Mouse (Mus musculus) limb, embryonic 15.5 days (tissue): ENCODE data around the gene Pias4. TPM values are rescaled to one million over a fixed set of nuclear protein-coding genes. Genes with fewer than 3 reads are reported as not detected.
A peak's percentile ranks its signal among the peaks of the same experiment; 100 is the strongest.

ENCODE experiments used
- ATAC-seq: fragments of 200-750 bp; cut with Nextera tagmentation; 2 replicates; pipeline ENCODE4 v1.8.0; 2017; ENCODE audit warnings: low read depth, moderate TSS enrichment; ENCODE audit not compliant: insufficient number of reproducible peaks, low FRiP score, low TSS enrichment
- H3K27ac ChIP-seq: fragments of 300-500 bp; sonication (generic); 2 replicates; pipeline ENCODE4 v1.5.1; 2015; ENCODE audit warnings: moderate library complexity, mild to moderate bottlenecking, inconsistent platforms
- H3K27me3 ChIP-seq: fragments of 300-500 bp; sonication (generic); 2 replicates; pipeline ENCODE4 v1.6.1; 2015; ENCODE audit warnings: inconsistent platforms
- H3K36me3 ChIP-seq: fragments of 300-500 bp; sonication (generic); 2 replicates; pipeline ENCODE4 v1.6.1; 2015; ENCODE audit warnings: inconsistent platforms
- H3K4me1 ChIP-seq: fragments of 300-500 bp; sonication (generic); 2 replicates; pipeline ENCODE4 v1.6.1; 2015; ENCODE audit warnings: inconsistent platforms
- H3K4me2 ChIP-seq: fragments of 300-500 bp; sonication (generic); 2 replicates; pipeline ENCODE4 v1.6.1; 2015; ENCODE audit warnings: mild to moderate bottlenecking, inconsistent platforms
- H3K4me3 ChIP-seq: fragments of 300-500 bp; sonication (generic); 2 replicates; pipeline ENCODE4 v1.5.1; 2015; ENCODE audit warnings: mild to moderate bottlenecking, inconsistent platforms
- H3K9ac ChIP-seq: fragments of 300-500 bp; sonication (generic); 2 replicates; pipeline ENCODE4 v1.6.1; 2015; ENCODE audit warnings: inconsistent platforms
- H3K9me3 ChIP-seq: fragments of 300-500 bp; sonication (generic); 2 replicates; pipeline ENCODE4 v1.6.1; 2016; ENCODE audit warnings: inconsistent platforms
- WGBS: fragments of 180-500 bp; shearing (Covaris S2); methylation state at CpG from one replicate; pipeline ENCODE4 v1.1.7; 2015; 5-methylcytosine and 5-hydroxymethylcytosine counted together
- microRNA-seq: library from miRNA; unstranded; fragments of <30 nt; microRNA quantifications from one replicate; pipeline ENCODE4, GENCODE M21; 2016
- polyA plus RNA-seq: library from polyadenylated mRNA; unstranded; fragments of >200 nt; fragmentation: Nextera tagmentation; extraction: Ambion mirVana; gene quantifications from 2 replicates; pipeline ENCODE4 v1.2.1, GENCODE M21; 2015

Pias4 gene
- polyA plus RNA-seq, 1 experiment from 2014 or later, result 48.0 TPM

DNA sequence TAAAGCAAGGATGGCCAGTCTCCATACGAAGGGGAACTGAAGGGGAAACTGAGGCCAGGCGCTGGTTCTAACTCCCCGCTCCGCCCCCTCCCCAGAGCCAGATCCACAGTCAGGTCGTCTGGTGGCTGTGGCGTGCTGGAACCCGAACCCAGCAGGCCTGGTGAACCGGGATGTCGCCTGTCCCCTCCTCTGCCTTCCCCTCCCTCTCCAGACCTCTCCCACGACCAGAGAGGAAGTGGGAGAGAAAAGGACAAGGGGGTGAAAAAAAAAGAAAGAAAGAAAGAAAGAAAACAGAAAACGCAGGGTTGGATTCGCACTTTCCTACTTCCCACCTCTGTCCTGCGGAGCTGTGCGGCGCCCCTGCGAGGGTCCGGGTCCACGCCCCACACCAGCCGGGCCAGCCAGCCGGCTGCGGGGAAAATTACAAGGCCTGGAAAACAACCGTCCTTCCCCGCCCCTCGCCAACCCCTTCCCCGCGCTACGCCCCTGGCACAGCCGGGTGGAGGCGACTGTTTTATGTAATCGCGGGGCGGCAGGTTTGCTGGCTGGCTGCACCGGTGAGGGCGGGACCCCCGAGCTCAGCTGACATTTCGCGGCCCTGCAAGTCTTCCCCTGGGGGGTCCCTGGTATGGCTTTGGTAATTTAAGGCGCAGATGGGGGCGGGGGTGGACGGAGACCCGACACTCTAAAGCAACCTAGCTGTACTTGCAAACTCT is 32.6 kb downstream of the Pias4 start, which contains the start of gene Zbtb7a:
Zbtb7a (plus strand) TSS at position 255 of the 716 bp plus-strand sequence.
- no peak for ATAC-seq
- Histone ChIP-seq H3K9ac (peak within 1 kb of the TSS; percentile 91), H3K4me1 (peaks cover 45% of the 10 kb centered on the region), H3K27ac (peak within 1 kb of the TSS; percentile 99), H3K36me3 (no peaks in the 10 kb centered on the region), H3K4me3 (peak within 1 kb of the TSS; percentile 94), H3K27me3 (peaks cover 24% of the 10 kb centered on the region), H3K4me2 (peak within 1 kb of the TSS; percentile 95), H3K9me3 (no peaks in the 10 kb centered on the region)
- 4% methylated on average over 40 of the region's 41 CpGs for WGBS

- no peaks in the 10 kb centered on the region for H3K36me3 ChIP-seq
- H3K4me3 ChIP-seq, result no peak overlapping the region
- H3K9me3 ChIP-seq, result no peaks in the 10 kb centered on the region
- no peak for ATAC-seq
- no peak overlapping the region for H3K9ac ChIP-seq
- 2% methylated on average over 16 of the region's 16 CpGs for WGBS
- H3K4me1 ChIP-seq, result peaks cover 45% of the 10 kb centered on the region
- H3K4me2 ChIP-seq, result no peak overlapping the region; the same call in 1 of the 2 replicates
- H3K27me3 ChIP-seq, result peaks cover 24% of the 10 kb centered on the region
- no peak overlapping the region for H3K27ac ChIP-seq
These were observed 33.5 kb downstream of the Pias4 start for GRCm38 (mm10) chr10:81134181-81134587.

DNA sequence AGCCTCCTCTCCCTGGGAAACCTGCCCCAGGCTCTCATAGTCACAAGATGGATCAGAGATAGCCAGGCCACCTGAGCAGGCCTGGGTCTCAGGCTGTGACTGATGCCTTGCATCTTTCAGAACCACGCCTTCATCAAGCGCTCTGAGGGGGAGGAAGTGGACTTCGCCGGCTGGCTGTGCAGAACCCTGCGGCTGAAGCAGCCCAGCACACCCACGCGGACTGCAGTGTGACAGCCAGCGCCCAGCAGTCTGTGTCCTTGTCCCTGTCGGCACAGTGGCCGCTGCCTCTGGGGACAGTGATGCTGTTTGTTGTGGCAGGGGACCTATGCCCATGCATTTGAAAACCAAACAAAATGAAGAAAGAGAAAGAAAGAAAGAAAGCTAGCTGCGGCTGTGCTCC is 44.2 kb downstream of the Pias4 start:
- no peak for ATAC-seq
- Histone ChIP-seq H3K27me3 (no peaks in the 10 kb centered on the region; the same call in 1 of the 2 replicates), H3K4me3 (no peak overlapping the region), H3K9ac (no peak overlapping the region), H3K27ac (no peak overlapping the region), H3K9me3 (no peaks in the 10 kb centered on the region), H3K4me2 (no peak overlapping the region), H3K4me1 (peaks cover 11% of the 10 kb centered on the region), H3K36me3 (peaks cover 65% of the 10 kb centered on the region)
- WGBS, result 85% methylated on average over 11 of the region's 11 CpGs

- Histone ChIP-seq H3K27me3 (no peaks in the 10 kb centered on the region), H3K4me3 (no peak overlapping the region), H3K27ac (no peak overlapping the region), H3K9ac (no peak overlapping the region), H3K4me2 (no peak overlapping the region), H3K36me3 (peaks cover 70% of the 10 kb centered on the region), H3K9me3 (no peaks in the 10 kb centered on the region), H3K4me1 (0 out of 2 replicates have a peak, but pooled peaks cover 4% of the 10 kb centered on the region)
- ATAC-seq, result no peak
- 69% methylated on average over 2 of the region's 2 CpGs for whole genome bisulfite sequencing
These were observed 44.8 kb downstream of the Pias4 start for GRCm38 (mm10) chr10:81122889-81123288.

DNA sequence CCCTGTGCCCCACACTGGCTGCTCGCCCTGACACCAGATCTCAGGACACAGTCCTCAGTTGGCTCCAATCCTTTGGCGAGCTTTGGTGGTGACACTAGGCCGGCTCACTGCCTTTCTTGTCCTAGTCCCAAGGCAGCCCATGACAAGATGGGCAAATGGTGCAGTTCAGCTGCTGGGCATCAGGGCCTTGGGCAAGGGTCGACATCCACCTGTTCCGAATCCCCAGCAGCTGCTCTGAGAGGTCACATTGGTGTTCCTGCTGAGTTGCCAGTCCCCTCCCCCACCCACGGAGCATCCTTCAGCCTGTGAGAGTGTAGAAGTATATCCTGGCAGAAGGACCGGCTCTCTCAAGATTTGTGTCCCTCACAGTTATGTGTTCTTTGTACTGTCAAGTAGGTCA is 47.1 kb downstream of the Pias4 start:
- Histone ChIP-seq H3K4me1 (no peaks in the 10 kb centered on the region), H3K36me3 (peaks cover 89% of the 10 kb centered on the region), H3K27me3 (no peaks in the 10 kb centered on the region), H3K4me3 (no peak overlapping the region), H3K9ac (no peak overlapping the region), H3K9me3 (no peaks in the 10 kb centered on the region), H3K27ac (no peak overlapping the region), H3K4me2 (no peak overlapping the region)
- WGBS, result 84% methylated on average over 7 of the region's 7 CpGs
- no peak for ATAC-seq

DNA sequence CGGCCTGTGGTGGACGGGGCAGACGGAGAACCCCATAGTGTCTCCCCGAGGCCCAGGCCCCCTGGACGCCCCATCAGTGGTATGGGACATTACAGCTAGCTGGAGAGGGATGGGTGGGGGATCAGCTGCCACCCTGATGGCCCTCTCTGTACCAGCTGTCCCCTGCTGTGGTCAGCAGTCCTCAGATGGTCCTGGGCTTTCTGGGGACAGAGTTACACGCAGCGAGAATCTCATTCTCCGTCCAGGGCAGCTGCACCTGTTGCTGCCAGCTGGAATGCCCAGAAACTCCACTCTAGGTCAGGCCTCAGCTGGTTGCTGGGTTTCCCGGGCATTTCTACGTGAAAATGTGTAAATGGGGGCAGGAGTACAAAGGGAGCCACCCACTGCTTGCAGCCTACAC is 48.1 kb downstream of the Pias4 start:
- Histone ChIP-seq H3K27ac (no peak overlapping the region), H3K27me3 (no peaks in the 10 kb centered on the region), H3K9ac (no peak overlapping the region), H3K4me2 (no peak overlapping the region), H3K9me3 (no peaks in the 10 kb centered on the region), H3K4me1 (no peaks in the 10 kb centered on the region), H3K36me3 (peaks cover 96% of the 10 kb centered on the region), H3K4me3 (no peak overlapping the region)
- 89% methylated on average over 10 of the region's 10 CpGs for WGBS
- no peak for ATAC-seq

GRCm38 (mm10) chr10:81112946-81113345 is 54.8 kb downstream of the Pias4 start:
- H3K4me1 ChIP-seq, result 0 out of 2 replicates have a peak, but pooled peaks cover 4% of the 10 kb centered on the region
- H3K4me3 ChIP-seq, result no peak overlapping the region
- WGBS, result 91% methylated on average over 6 of the region's 6 CpGs
- peaks cover 89% of the 10 kb centered on the region for H3K36me3 ChIP-seq
- H3K27ac ChIP-seq, result no peak overlapping the region
- H3K27me3 ChIP-seq, result no peaks in the 10 kb centered on the region
- no peak overlapping the region for H3K9ac ChIP-seq
- H3K4me2 ChIP-seq, result no peak overlapping the region
- ATAC-seq, result no peak
- no peaks in the 10 kb centered on the region for H3K9me3 ChIP-seq

GRCm38 (mm10) chr10:81106113-81106721 is 61.5 kb downstream of the Pias4 start:
- ATAC-seq, result peak; percentile 85
- H3K4me3 ChIP-seq, result peak overlapping the region; percentile 99
- H3K27me3 ChIP-seq, result no peaks in the 10 kb centered on the region
- under 1% methylated on average over 35 of the region's 35 CpGs for WGBS
- H3K9ac ChIP-seq, result peak overlapping the region; percentile 100
- peaks cover 24% of the 10 kb centered on the region for H3K4me1 ChIP-seq
- peaks cover 28% of the 10 kb centered on the region for H3K36me3 ChIP-seq
- H3K4me2 ChIP-seq, result peak overlapping the region; percentile 74
- peak overlapping the region; percentile 100 for H3K27ac ChIP-seq
- no peaks in the 10 kb centered on the region for H3K9me3 ChIP-seq

DNA sequence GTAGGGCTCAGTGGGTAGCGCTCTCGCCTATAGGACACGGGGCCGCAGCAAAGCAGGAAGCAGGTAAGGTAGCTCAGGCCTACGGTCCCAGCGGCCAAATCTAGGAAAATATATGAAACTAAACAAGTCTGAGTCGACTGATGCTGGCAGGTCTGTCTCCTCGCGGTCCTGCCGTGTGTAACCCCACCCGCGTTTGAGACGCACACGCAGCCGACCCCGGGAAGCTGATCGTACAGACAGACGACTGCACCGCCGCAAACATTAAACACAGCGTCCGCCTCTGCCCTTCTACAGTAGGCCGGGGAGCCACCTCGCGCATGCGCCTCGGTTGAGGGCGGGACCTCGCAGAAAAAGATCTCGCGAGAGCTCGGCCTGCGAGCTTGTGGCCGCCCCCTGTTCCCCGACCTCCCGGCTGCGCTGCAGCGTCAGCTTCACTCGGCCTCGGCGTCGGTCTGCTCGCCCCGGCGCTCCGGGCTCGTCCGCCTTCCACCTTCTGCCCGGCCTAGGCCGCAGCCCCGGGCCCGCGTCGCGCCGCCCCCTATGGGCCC is 62.1 kb downstream of the Pias4 start, which contains the start of gene Map2k2:
Map2k2 (plus strand) TSS at position 351 of the 548 bp plus-strand sequence.
- under 1% methylated on average over 56 of the region's 56 CpGs for WGBS

More for the DNA sequence above, 62.1 kb downstream of the Pias4 start, which contains the start of gene Map2k2:
- Histone ChIP-seq H3K27ac (peak within 1 kb of the TSS; percentile 100), H3K4me1 (peaks cover 24% of the 10 kb centered on the region), H3K4me3 (peak within 1 kb of the TSS; percentile 99), H3K9me3 (no peaks in the 10 kb centered on the region), H3K36me3 (peaks cover 23% of the 10 kb centered on the region), H3K27me3 (no peaks in the 10 kb centered on the region), H3K9ac (peak within 1 kb of the TSS; percentile 100), H3K4me2 (peak within 1 kb of the TSS; percentile 74)
- ATAC-seq, result peak; percentile 92

Small RNA genes within 50 kb of the gene (microRNA-seq; reads per million reads assigned to microRNA genes)
- gene Mir5615-1 (not detected), gene Mir5615-2 (not detected)

Other genes with a start within 250 kb of the Pias4 start
- 51.6 and 58.2 TPM in 2 replicates for gene Lmnb2, start 249.7 kb downstream of the Pias4 start, polyA plus RNA-seq
- gene Gadd45b, start 237.8 kb downstream of the Pias4 start, polyA plus RNA-seq, result 44.4 and 44.7 TPM in 2 replicates
- 7.7 and 8.7 TPM in 2 replicates for gene Gng7, start 153.0 kb downstream of the Pias4 start, polyA plus RNA-seq
- gene Diras1, start 142.3 kb downstream of the Pias4 start, polyA plus RNA-seq, result 0.05 and 0.29 TPM in 2 replicates
- gene Slc39a3, start 130.5 kb downstream of the Pias4 start, polyA plus RNA-seq, result 21.3 and 21.8 TPM in 2 replicates
- 200 and 204 TPM in 2 replicates for gene Sgta, start 107.7 kb downstream of the Pias4 start, polyA plus RNA-seq
- 79.3 and 91.0 TPM in 2 replicates for gene Thop1, start 97.9 kb downstream of the Pias4 start, polyA plus RNA-seq
- 0.73 and 1.5 TPM in 2 replicates for gene Creb3l3, start 69.0 kb downstream of the Pias4 start, polyA plus RNA-seq
- gene Map2k2, start 62.0 kb downstream of the Pias4 start, polyA plus RNA-seq, result 165 and 167 TPM in 2 replicates
- gene Zbtb7a, start 32.7 kb downstream of the Pias4 start, polyA plus RNA-seq, result 58.6 and 61.4 TPM in 2 replicates
- gene Eef2, start 8.7 kb upstream of the Pias4 start, polyA plus RNA-seq, result 564 and 615 TPM in 2 replicates
- gene Dapk3, start 15.1 kb upstream of the Pias4 start, polyA plus RNA-seq, result 45.7 and 53.5 TPM in 2 replicates
- gene 4930442H23Rik, start 15.9 kb upstream of the Pias4 start, polyA plus RNA-seq, result not detected in 2 replicates
- 0.41 and 1.3 TPM in 2 replicates for gene Nmrk2, start 34.1 kb upstream of the Pias4 start, polyA plus RNA-seq
- 0.25 and 0.28 TPM in 2 replicates for gene Atcay, start 62.9 kb upstream of the Pias4 start, polyA plus RNA-seq
- 8.7 and 10.9 TPM in 2 replicates for gene Zfr2, start 65.2 kb upstream of the Pias4 start, polyA plus RNA-seq
- gene Matk, start 85.0 kb upstream of the Pias4 start, polyA plus RNA-seq, result 5.4 and 6.0 TPM in 2 replicates
- 189 and 194 TPM in 2 replicates for gene Mrpl54, start 99.0 kb upstream of the Pias4 start, polyA plus RNA-seq
- 77.1 and 87.5 TPM in 2 replicates for gene Apba3, start 99.0 kb upstream of the Pias4 start, polyA plus RNA-seq
- 8.4 and 9.9 TPM in 2 replicates for gene Tjp3, start 123.7 kb upstream of the Pias4 start, polyA plus RNA-seq
- gene Pip5k1c, start 125.0 kb upstream of the Pias4 start, polyA plus RNA-seq, result 44.8 and 48.1 TPM in 2 replicates
- 37.3 and 39.3 TPM in 2 replicates for gene Cactin, start 153.2 kb upstream of the Pias4 start, polyA plus RNA-seq
- 11.9 and 12.8 TPM in 2 replicates for gene Tbxa2r, start 160.8 kb upstream of the Pias4 start, polyA plus RNA-seq
- gene Gipc3, start 175.3 kb upstream of the Pias4 start, polyA plus RNA-seq, result 0.04 and 0.07 TPM in 2 replicates
- 86.0 and 89.9 TPM in 2 replicates for gene Hmg20b, start 182.6 kb upstream of the Pias4 start, polyA plus RNA-seq
- 13.3 and 13.4 TPM in 2 replicates for gene Mfsd12, start 189.6 kb upstream of the Pias4 start, polyA plus RNA-seq
- 0.60 and 1.6 TPM in 2 replicates for gene 4930404N11Rik, start 197.9 kb upstream of the Pias4 start, polyA plus RNA-seq
- gene Fzr1, start 210.6 kb upstream of the Pias4 start, polyA plus RNA-seq, result 82.2 and 90.9 TPM in 2 replicates
- gene Dohh, start 216.5 kb upstream of the Pias4 start, polyA plus RNA-seq, result 79.8 and 88.7 TPM in 2 replicates
- 2.1 and 3.1 TPM in 2 replicates for gene Gm48551, start 216.5 kb upstream of the Pias4 start, polyA plus RNA-seq
- 0.51 and 1.7 TPM in 2 replicates for gene Gm48552, start 221.1 kb upstream of the Pias4 start, polyA plus RNA-seq
- 2.9 and 3.6 TPM in 2 replicates for gene Smim24, start 225.1 kb upstream of the Pias4 start, polyA plus RNA-seq